Mouse (Mus musculus): Measurements from ENCODE around the gene Elk4. TPM values are rescaled to one million over a fixed set of nuclear protein-coding genes. Genes with fewer than 3 reads are reported as not detected.
A peak's percentile ranks its signal among the peaks of the same experiment; 100 is the strongest.

Gene Elk4
- polyA plus RNA-seq, 1 experiment: 33.7 TPM

DNA sequence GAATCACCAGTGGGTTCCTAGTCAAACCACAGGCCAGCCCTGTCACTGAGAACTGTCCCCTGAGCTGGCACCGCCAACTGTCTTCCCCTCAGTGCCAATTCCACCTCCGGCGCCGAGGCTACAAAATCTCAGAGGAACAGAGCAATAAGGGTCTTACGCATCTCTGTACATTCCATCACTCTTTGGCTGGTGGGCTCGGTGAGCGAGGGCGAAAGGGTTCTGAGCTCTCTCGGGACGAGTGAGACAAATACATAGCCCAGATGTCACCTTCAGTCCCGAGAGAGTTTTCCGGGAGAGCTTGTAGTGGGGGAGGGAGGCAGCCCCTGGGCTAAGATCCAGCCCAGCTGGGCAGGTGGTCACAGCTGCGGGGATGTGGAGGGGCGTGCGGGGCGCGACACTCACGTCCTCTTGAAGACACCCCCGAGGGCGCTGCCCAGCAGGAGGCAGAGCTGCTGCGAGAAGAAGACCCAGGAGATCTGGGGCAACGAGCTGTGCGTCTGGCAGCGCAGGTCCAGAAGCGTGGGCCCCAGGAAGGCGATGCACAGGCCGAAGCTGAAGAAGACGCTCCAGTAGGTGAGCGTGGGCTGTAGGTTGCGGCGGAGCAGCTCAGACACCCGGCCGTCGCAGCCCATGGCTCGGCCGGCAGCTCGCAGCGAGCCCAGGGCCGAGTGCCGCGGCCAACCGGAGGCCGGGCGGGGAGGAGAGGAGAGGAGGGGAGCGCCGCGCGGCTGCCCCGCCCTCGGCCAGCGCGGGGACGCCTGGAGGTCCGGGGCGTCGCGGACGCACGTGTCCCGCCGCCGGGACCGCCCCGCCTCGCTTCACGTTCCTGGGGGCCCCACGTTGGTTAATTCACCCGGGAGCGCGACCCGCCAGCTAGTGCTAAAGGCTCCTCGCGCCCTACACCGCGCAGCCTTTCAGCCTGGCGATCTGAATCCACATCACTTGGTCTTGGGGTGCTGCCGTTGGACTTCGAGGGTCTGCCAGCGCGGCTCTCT, 60.2 kb downstream of the Elk4 start, which contains the start of gene Mfsd4a:
Gene Mfsd4a, minus strand, starts transcription at position 802 of the 995 bp plus-strand sequence.
- TF ChIP-seq EP300 (IDR thresholded peaks at IDR 0.05; ENCODE audit: insufficient read depth, low read depth, low read length): no peak
- no peak for TF ChIP-seq CTCF (IDR thresholded peaks at IDR 0.05; ENCODE audit: low read depth, low read length)
- TF ChIP-seq POLR2A (IDR thresholded peaks at IDR 0.05; ENCODE audit: insufficient read depth, low read length): no peak
- no peaks in the 10 kb centered on the region for H3K9me3 ChIP-seq (replicated peaks; ENCODE audit: control insufficient read depth, insufficient read depth, low read length, poor library complexity, severe bottlenecking)
- H3K27me3 ChIP-seq (ENCODE audit: control insufficient read depth, insufficient read depth, low read length, poor library complexity, severe bottlenecking): no peaks in the 10 kb centered on the region
- H3K9ac ChIP-seq (ENCODE audit: low read depth, poor library complexity, severe bottlenecking): peak within 1 kb of the TSS; percentile 53
- no peaks in the 10 kb centered on the region for H3K4me1 ChIP-seq (ENCODE audit: control insufficient read depth, insufficient read depth, low read length)
- H3K36me3 ChIP-seq (ENCODE audit: control insufficient read depth, insufficient read depth, low read length, poor library complexity, severe bottlenecking): no peaks in the 10 kb centered on the region
- H3K27ac ChIP-seq (ENCODE audit: insufficient read depth, low read length): no peak within 1 kb of the TSS
- H3K4me3 ChIP-seq (ENCODE audit: low read depth, low read length): peak within 1 kb of the TSS; percentile 36

DNA sequence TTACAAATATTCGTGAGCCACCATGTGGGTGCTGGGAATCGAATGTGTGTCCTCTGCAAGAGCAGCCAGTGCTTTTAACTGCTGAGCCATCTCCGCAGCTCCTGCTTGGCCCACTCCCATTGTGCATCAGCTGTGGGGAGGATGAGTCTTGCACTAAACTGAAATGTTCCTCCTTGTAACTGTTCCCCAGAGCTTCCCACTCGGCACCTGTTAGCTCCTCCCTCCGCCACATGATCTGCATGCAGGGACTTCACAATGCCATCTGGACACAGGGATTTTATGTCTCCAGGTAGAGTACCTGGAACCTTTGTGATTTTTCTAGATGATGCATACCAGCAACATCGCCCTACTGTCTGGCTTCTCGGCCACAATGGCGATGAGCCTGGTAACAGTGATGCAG, 62.0 kb downstream of the Elk4 start:
- Histone ChIP-seq H3K36me3 (ENCODE audit: control insufficient read depth, insufficient read depth, low read length, poor library complexity, severe bottlenecking) (no peaks in the 10 kb centered on the region), H3K4me3 (ENCODE audit: low read depth, low read length) (no peak overlapping the region), H3K4me1 (ENCODE audit: control insufficient read depth, insufficient read depth, low read length) (no peaks in the 10 kb centered on the region), H3K27me3 (ENCODE audit: control insufficient read depth, insufficient read depth, low read length, poor library complexity, severe bottlenecking) (no peaks in the 10 kb centered on the region), H3K9me3 (replicated peaks; ENCODE audit: control insufficient read depth, insufficient read depth, low read length, poor library complexity, severe bottlenecking) (no peaks in the 10 kb centered on the region), H3K9ac (ENCODE audit: low read depth, poor library complexity, severe bottlenecking) (no peak overlapping the region), H3K27ac (ENCODE audit: insufficient read depth, low read length) (no peak overlapping the region)
- TF ChIP-seq EP300 (IDR thresholded peaks at IDR 0.05; ENCODE audit: insufficient read depth, low read depth, low read length) (no peak), POLR2A (IDR thresholded peaks at IDR 0.05; ENCODE audit: insufficient read depth, low read length) (no peak), CTCF (IDR thresholded peaks at IDR 0.05; ENCODE audit: low read depth, low read length) (no peak)

DNA sequence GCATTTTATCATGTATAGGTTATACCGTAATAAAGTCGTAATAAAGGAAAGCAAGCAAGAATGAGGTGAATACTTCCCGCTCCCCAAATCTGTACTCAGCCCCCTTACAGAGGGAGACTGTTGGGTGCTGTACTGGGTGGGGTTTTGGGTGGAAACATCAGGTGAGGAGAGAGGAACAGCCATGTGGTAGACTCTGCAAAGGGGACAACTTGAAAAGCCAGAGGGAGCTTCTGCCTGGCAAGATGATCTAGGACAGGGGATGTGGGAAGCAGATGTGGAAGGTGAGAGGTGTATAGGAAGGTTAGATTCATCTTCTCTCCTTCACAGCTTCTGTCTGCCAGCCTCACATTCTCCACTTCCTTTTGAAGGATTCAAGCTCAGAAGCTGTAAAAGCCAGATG, 63.3 kb downstream of the Elk4 start:
- Histone ChIP-seq H3K27me3 (ENCODE audit: control insufficient read depth, insufficient read depth, low read length, poor library complexity, severe bottlenecking) (no peaks in the 10 kb centered on the region), H3K4me1 (ENCODE audit: control insufficient read depth, insufficient read depth, low read length) (no peaks in the 10 kb centered on the region), H3K4me3 (ENCODE audit: low read depth, low read length) (no peak overlapping the region), H3K36me3 (ENCODE audit: control insufficient read depth, insufficient read depth, low read length, poor library complexity, severe bottlenecking) (no peaks in the 10 kb centered on the region), H3K27ac (ENCODE audit: insufficient read depth, low read length) (no peak overlapping the region), H3K9ac (ENCODE audit: low read depth, poor library complexity, severe bottlenecking) (no peak overlapping the region), H3K9me3 (replicated peaks; ENCODE audit: control insufficient read depth, insufficient read depth, low read length, poor library complexity, severe bottlenecking) (no peaks in the 10 kb centered on the region)
- TF ChIP-seq EP300 (IDR thresholded peaks at IDR 0.05; ENCODE audit: insufficient read depth, low read depth, low read length) (no peak), POLR2A (IDR thresholded peaks at IDR 0.05; ENCODE audit: insufficient read depth, low read length) (no peak), CTCF (IDR thresholded peaks at IDR 0.05; ENCODE audit: low read depth, low read length) (no peak)

DNA sequence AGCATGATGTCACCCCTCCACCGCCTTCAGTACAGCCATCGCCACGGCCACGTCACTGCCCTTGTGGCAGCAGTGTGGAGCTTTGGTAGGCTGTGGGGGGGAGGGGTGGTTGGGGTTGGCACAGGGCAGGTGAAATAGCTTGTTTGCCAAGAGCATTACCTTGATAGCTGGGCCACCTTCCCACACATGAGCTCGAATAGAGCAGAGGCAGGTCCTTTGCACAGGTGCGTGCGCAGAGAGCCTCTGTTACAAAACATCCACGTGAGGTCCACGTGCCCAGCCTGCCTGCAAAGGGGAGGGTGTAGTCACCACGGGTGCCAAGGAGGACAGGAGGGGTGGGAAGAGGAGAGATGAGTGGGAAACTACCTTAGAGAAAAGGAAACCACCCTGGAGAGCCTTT, 68.2 kb downstream of the Elk4 start:
- no peak overlapping the region for H3K27ac ChIP-seq (ENCODE audit: insufficient read depth, low read length)
- TF ChIP-seq POLR2A (IDR thresholded peaks at IDR 0.05; ENCODE audit: insufficient read depth, low read length): no peak
- TF ChIP-seq CTCF (IDR thresholded peaks at IDR 0.05; ENCODE audit: low read depth, low read length): no peak
- TF ChIP-seq EP300 (IDR thresholded peaks at IDR 0.05; ENCODE audit: insufficient read depth, low read depth, low read length): no peak
- no peaks in the 10 kb centered on the region for H3K36me3 ChIP-seq (ENCODE audit: control insufficient read depth, insufficient read depth, low read length, poor library complexity, severe bottlenecking)
- H3K4me1 ChIP-seq (ENCODE audit: control insufficient read depth, insufficient read depth, low read length): no peaks in the 10 kb centered on the region
- H3K4me3 ChIP-seq (ENCODE audit: low read depth, low read length): no peak overlapping the region
- no peaks in the 10 kb centered on the region for H3K9me3 ChIP-seq (replicated peaks; ENCODE audit: control insufficient read depth, insufficient read depth, low read length, poor library complexity, severe bottlenecking)
- H3K27me3 ChIP-seq (ENCODE audit: control insufficient read depth, insufficient read depth, low read length, poor library complexity, severe bottlenecking): no peaks in the 10 kb centered on the region
- H3K9ac ChIP-seq (ENCODE audit: low read depth, poor library complexity, severe bottlenecking): no peak overlapping the region

DNA sequence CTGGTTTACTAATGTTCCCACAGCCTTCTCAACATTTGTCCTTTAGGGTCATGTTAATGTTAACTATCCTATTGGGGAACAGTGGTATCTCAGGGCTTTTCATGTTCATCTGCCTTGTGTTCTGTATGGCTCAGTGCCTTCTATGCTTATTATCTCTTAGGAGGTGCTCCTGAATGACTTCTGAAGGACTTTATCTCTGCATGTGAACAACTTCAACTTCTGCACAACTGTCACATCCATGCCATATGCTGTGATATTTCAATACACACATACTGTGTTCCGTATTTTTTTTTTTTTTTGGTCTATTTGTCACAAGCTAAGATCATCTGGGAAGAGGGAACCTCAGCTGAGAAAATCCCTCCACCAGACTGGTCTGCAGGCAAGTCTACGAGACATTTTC, 71.0 kb downstream of the Elk4 start:
- Histone ChIP-seq H3K27ac (ENCODE audit: insufficient read depth, low read length) (no peak overlapping the region), H3K4me1 (ENCODE audit: control insufficient read depth, insufficient read depth, low read length) (no peaks in the 10 kb centered on the region), H3K36me3 (ENCODE audit: control insufficient read depth, insufficient read depth, low read length, poor library complexity, severe bottlenecking) (no peaks in the 10 kb centered on the region), H3K9ac (ENCODE audit: low read depth, poor library complexity, severe bottlenecking) (no peak overlapping the region), H3K27me3 (ENCODE audit: control insufficient read depth, insufficient read depth, low read length, poor library complexity, severe bottlenecking) (no peaks in the 10 kb centered on the region), H3K9me3 (replicated peaks; ENCODE audit: control insufficient read depth, insufficient read depth, low read length, poor library complexity, severe bottlenecking) (no peaks in the 10 kb centered on the region), H3K4me3 (ENCODE audit: low read depth, low read length) (no peak overlapping the region)
- TF ChIP-seq EP300 (IDR thresholded peaks at IDR 0.05; ENCODE audit: insufficient read depth, low read depth, low read length) (no peak), CTCF (IDR thresholded peaks at IDR 0.05; ENCODE audit: low read depth, low read length) (no peak), POLR2A (IDR thresholded peaks at IDR 0.05; ENCODE audit: insufficient read depth, low read length) (no peak)

Other genes with a start within 250 kb of the Elk4 start
- gene Pm20d1, start 210.2 kb upstream of the Elk4 start, polyA plus RNA-seq (2011; ENCODE audit: insufficient read depth, insufficient read length, low read depth, missing spikeins): 6.8 and 9.0 TPM in 2 replicates
- 14.4 and 16.3 TPM in 2 replicates for gene Slc41a1, start 180.1 kb upstream of the Elk4 start, polyA plus RNA-seq (2011; ENCODE audit: insufficient read depth, insufficient read length, low read depth, missing spikeins)
- gene Rab29, start 140.4 kb upstream of the Elk4 start, polyA plus RNA-seq (2011; ENCODE audit: insufficient read depth, insufficient read length, low read depth, missing spikeins): 4.3 and 9.6 TPM in 2 replicates
- 298 and 328 TPM in 2 replicates for gene Nucks1, start 97.1 kb upstream of the Elk4 start, polyA plus RNA-seq (2011; ENCODE audit: insufficient read depth, insufficient read length, low read depth, missing spikeins)
- gene Slc45a3, start 44.6 kb upstream of the Elk4 start, polyA plus RNA-seq (2011; ENCODE audit: insufficient read depth, insufficient read length, low read depth, missing spikeins): 3.3 and 3.9 TPM in 2 replicates
- 0.44 TPM in 1 of 2 replicates, not detected in the other for gene Mfsd4a, start 60.5 kb downstream of the Elk4 start, polyA plus RNA-seq (2011; ENCODE audit: insufficient read depth, insufficient read length, low read depth, missing spikeins)
- 24.6 and 32.8 TPM in 2 replicates for gene Cdk18, start 132.1 kb downstream of the Elk4 start, polyA plus RNA-seq (2011; ENCODE audit: insufficient read depth, insufficient read length, low read depth, missing spikeins)
- 16.8 and 20.0 TPM in 2 replicates for gene Lemd1, start 183.8 kb downstream of the Elk4 start, polyA plus RNA-seq (2011; ENCODE audit: insufficient read depth, insufficient read length, low read depth, missing spikeins)
- 7.6 and 7.7 TPM in 2 replicates for gene AC124108.1, start 183.8 kb downstream of the Elk4 start, polyA plus RNA-seq (2011; ENCODE audit: insufficient read depth, insufficient read length, low read depth, missing spikeins)
- not detected in 2 replicates for gene Gm10188, start 222.2 kb downstream of the Elk4 start, polyA plus RNA-seq (2011; ENCODE audit: insufficient read depth, insufficient read length, low read depth, missing spikeins)

Measured in ES-Bruce4 (cell line).